Mouse (Mus musculus): ENCODE data around the gene Diaph3.
"Not testable (repeated sequence)": the region's sequence is repeated elsewhere in the genome, so short reads cannot be mapped to it uniquely, and the experiment has no call there.

The Diaph3 gene

GRCm38 (mm10) chr14:86738916-86739315 is 402.1 kb downstream of the Diaph3 start:
- DNase-seq (ENCODE audit: low spot score), result peak; percentile 31

GRCm38 (mm10) chr14:86736646-86737045 is 404.4 kb downstream of the Diaph3 start:
- DNase-seq (ENCODE audit: low spot score), result no peak

- DNase-seq (ENCODE audit: low spot score), result peak; percentile 32
These were observed 409.7 kb downstream of the Diaph3 start for GRCm38 (mm10) chr14:86731300-86731699.

GRCm38 (mm10) chr14:86729617-86730098 is 411.4 kb downstream of the Diaph3 start:
- DNase-seq (ENCODE audit: low spot score), result no peak

- DNase-seq (ENCODE audit: low spot score), result no peak
These were observed 413.4 kb downstream of the Diaph3 start for GRCm38 (mm10) chr14:86727538-86728045.

- DNase-seq (ENCODE audit: low spot score), result no peak
These were observed 419.3 kb downstream of the Diaph3 start for GRCm38 (mm10) chr14:86721768-86722167.

GRCm38 (mm10) chr14:86721082-86721481 is 420.0 kb downstream of the Diaph3 start:
- no peak for DNase-seq (ENCODE audit: low spot score)

- not testable (repeated sequence) for DNase-seq (ENCODE audit: low spot score)
These were observed 420.6 kb downstream of the Diaph3 start for GRCm38 (mm10) chr14:86720408-86720807.

GRCm38 (mm10) chr14:86714088-86714690 is 426.8 kb downstream of the Diaph3 start:
- DNase-seq (ENCODE audit: low spot score), result no peak

GRCm38 (mm10) chr14:86704080-86704479 is 437.0 kb downstream of the Diaph3 start:
- DNase-seq (ENCODE audit: low spot score), result peak; percentile 26

- DNase-seq (ENCODE audit: low spot score), result no peak
These were observed 439.9 kb downstream of the Diaph3 start for GRCm38 (mm10) chr14:86701145-86701544.

GRCm38 (mm10) chr14:86697887-86698286 is 443.1 kb downstream of the Diaph3 start:
- no peak for DNase-seq (ENCODE audit: low spot score)

- peak; percentile 21 for DNase-seq (ENCODE audit: low spot score)
These were observed 448.3 kb downstream of the Diaph3 start for GRCm38 (mm10) chr14:86692714-86693113.

- no peak for DNase-seq (ENCODE audit: low spot score)
These were observed 449.7 kb downstream of the Diaph3 start for GRCm38 (mm10) chr14:86691298-86691697.

GRCm38 (mm10) chr14:86684585-86685503 is 456.2 kb downstream of the Diaph3 start:
- DNase-seq (ENCODE audit: low spot score), result no peak

GRCm38 (mm10) chr14:86681951-86682350 is 459.1 kb downstream of the Diaph3 start:
- DNase-seq (ENCODE audit: low spot score), result no peak

- no peak for DNase-seq (ENCODE audit: low spot score)
These were observed 462.0 kb downstream of the Diaph3 start for GRCm38 (mm10) chr14:86678992-86679391.

- DNase-seq (ENCODE audit: low spot score), result peak; percentile 35
These were observed 462.8 kb downstream of the Diaph3 start for GRCm38 (mm10) chr14:86678179-86678780.

- DNase-seq (ENCODE audit: low spot score), result peak; percentile 16
These were observed 464.0 kb downstream of the Diaph3 start for GRCm38 (mm10) chr14:86677015-86677414.

- peak; percentile 22 for DNase-seq (ENCODE audit: low spot score)
These were observed 465.7 kb downstream of the Diaph3 start for GRCm38 (mm10) chr14:86675314-86675713.

- DNase-seq (ENCODE audit: low spot score), result no peak
These were observed 478.2 kb downstream of the Diaph3 start for GRCm38 (mm10) chr14:86662846-86663245.

- no peak for DNase-seq (ENCODE audit: low spot score)
These were observed 480.5 kb downstream of the Diaph3 start for GRCm38 (mm10) chr14:86660556-86660955.
